Mouse (Mus musculus): Measurements from ENCODE around the gene Pakap.

Pakap gene

GRCm38 (mm10) chr4:57720869-57721361, 152.9 kb downstream of the Pakap start:
- Histone ChIP-seq H3K27me3 (ENCODE audit: control insufficient read depth, insufficient read depth, low read length, poor library complexity, severe bottlenecking) (no peaks in the 10 kb centered on the region), H3K36me3 (ENCODE audit: control insufficient read depth, insufficient read depth, low read length, poor library complexity, severe bottlenecking) (no peaks in the 10 kb centered on the region)
- peak; percentile 71 for DNase-seq (ENCODE audit: low read depth, low spot score)

- Histone ChIP-seq H3K36me3 (ENCODE audit: control insufficient read depth, insufficient read depth, low read length, poor library complexity, severe bottlenecking) (no peaks in the 10 kb centered on the region), H3K27me3 (ENCODE audit: control insufficient read depth, insufficient read depth, low read length, poor library complexity, severe bottlenecking) (no peaks in the 10 kb centered on the region)
- no peak for DNase-seq (ENCODE audit: low read depth, low spot score)
These were observed 154.3 kb downstream of the Pakap start for GRCm38 (mm10) chr4:57722296-57722695.

GRCm38 (mm10) chr4:57723659-57724058, 155.7 kb downstream of the Pakap start:
- no peaks in the 10 kb centered on the region for H3K27me3 ChIP-seq (ENCODE audit: control insufficient read depth, insufficient read depth, low read length, poor library complexity, severe bottlenecking)
- DNase-seq (ENCODE audit: low read depth, low spot score), result peak; percentile 48
- no peaks in the 10 kb centered on the region for H3K36me3 ChIP-seq (ENCODE audit: control insufficient read depth, insufficient read depth, low read length, poor library complexity, severe bottlenecking)

GRCm38 (mm10) chr4:57725569-57725968, 157.6 kb downstream of the Pakap start:
- no peaks in the 10 kb centered on the region for H3K36me3 ChIP-seq (ENCODE audit: control insufficient read depth, insufficient read depth, low read length, poor library complexity, severe bottlenecking)
- H3K27me3 ChIP-seq (ENCODE audit: control insufficient read depth, insufficient read depth, low read length, poor library complexity, severe bottlenecking), result no peaks in the 10 kb centered on the region
- peak; percentile 47 for DNase-seq (ENCODE audit: low read depth, low spot score)

GRCm38 (mm10) chr4:57728611-57729183, 160.7 kb downstream of the Pakap start:
- DNase-seq (ENCODE audit: low read depth, low spot score), result no peak
- no peaks in the 10 kb centered on the region for H3K27me3 ChIP-seq (ENCODE audit: control insufficient read depth, insufficient read depth, low read length, poor library complexity, severe bottlenecking)

DNA sequence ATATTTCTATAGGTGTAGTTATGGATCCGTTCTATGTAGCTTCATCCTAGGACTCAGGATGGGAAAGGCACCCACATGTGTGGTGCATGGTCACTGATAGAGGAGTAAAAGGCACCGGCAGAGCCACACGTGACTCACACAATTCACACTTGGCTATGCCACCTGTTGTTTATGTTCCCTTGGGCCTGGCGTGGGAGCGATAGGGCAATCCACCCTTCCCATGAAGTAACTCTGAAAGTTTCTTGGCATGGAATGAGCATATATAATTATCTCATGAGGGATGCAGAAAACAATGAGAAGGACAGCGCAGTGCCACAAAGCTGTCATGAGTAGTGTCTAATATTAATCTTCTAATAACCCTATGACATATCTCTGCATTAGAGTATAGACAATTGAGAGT, 162.1 kb downstream of the Pakap start:
- Histone ChIP-seq H3K27me3 (ENCODE audit: control insufficient read depth, insufficient read depth, low read length, poor library complexity, severe bottlenecking) (no peaks in the 10 kb centered on the region), H3K36me3 (ENCODE audit: control insufficient read depth, insufficient read depth, low read length, poor library complexity, severe bottlenecking) (no peaks in the 10 kb centered on the region)
- DNase-seq (ENCODE audit: low read depth, low spot score), result no peak

More at GRCm38 (mm10) chr4:57728611-57729183, 160.7 kb downstream of the Pakap start:
- H3K36me3 ChIP-seq (ENCODE audit: control insufficient read depth, insufficient read depth, low read length, poor library complexity, severe bottlenecking), result no peaks in the 10 kb centered on the region

DNA sequence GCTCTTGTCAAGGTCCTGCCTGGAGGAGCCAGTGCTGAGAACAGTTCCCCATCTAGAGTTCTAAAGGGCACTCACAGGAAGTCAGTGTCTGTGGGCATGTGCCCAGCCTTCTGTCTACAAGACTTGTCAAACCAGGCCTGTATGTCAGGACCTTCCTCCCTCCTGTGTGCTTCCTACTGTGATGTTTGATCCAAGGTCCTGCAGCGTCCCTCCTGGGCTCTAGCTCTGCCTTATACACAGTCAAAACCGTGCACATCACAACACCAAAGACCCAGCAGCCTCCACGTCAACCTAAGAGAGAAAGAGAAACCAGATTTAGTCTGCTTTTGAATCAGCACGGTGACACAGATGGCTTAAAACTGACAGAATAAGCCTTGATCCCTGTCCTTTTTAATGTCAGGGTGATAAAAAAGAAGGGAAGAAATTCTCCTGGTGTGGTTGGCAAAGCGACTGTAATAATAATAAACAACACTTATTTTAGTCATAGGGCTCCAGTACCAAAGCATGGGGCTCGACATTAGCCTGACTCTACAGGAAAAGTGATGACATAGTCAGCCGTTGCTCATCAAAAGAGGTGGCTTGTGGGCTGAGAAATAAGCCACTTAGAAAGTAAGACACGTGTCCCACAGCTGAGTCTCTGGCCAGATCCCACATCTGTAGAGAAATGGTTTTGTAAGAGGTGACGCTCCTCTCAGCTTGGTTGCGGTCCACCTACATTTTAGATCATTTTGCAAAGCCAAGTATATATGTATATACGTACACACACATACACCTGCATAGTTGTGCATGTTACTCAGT, 163.0 kb downstream of the Pakap start:
- Histone ChIP-seq H3K36me3 (ENCODE audit: control insufficient read depth, insufficient read depth, low read length, poor library complexity, severe bottlenecking) (no peaks in the 10 kb centered on the region), H3K27me3 (ENCODE audit: control insufficient read depth, insufficient read depth, low read length, poor library complexity, severe bottlenecking) (no peaks in the 10 kb centered on the region)
- DNase-seq (ENCODE audit: low read depth, low spot score), result peak; percentile 40

GRCm38 (mm10) chr4:57732351-57732750, 164.4 kb downstream of the Pakap start:
- DNase-seq (ENCODE audit: low read depth, low spot score), result no peak
- Histone ChIP-seq H3K36me3 (ENCODE audit: control insufficient read depth, insufficient read depth, low read length, poor library complexity, severe bottlenecking) (no peaks in the 10 kb centered on the region), H3K27me3 (ENCODE audit: control insufficient read depth, insufficient read depth, low read length, poor library complexity, severe bottlenecking) (no peaks in the 10 kb centered on the region)

GRCm38 (mm10) chr4:57733445-57733844, 165.5 kb downstream of the Pakap start:
- no peaks in the 10 kb centered on the region for H3K27me3 ChIP-seq (ENCODE audit: control insufficient read depth, insufficient read depth, low read length, poor library complexity, severe bottlenecking)
- DNase-seq (ENCODE audit: low read depth, low spot score), result no peak
- no peaks in the 10 kb centered on the region for H3K36me3 ChIP-seq (ENCODE audit: control insufficient read depth, insufficient read depth, low read length, poor library complexity, severe bottlenecking)

GRCm38 (mm10) chr4:57735426-57735825, 167.4 kb downstream of the Pakap start:
- Histone ChIP-seq H3K36me3 (ENCODE audit: control insufficient read depth, insufficient read depth, low read length, poor library complexity, severe bottlenecking) (no peaks in the 10 kb centered on the region), H3K27me3 (ENCODE audit: control insufficient read depth, insufficient read depth, low read length, poor library complexity, severe bottlenecking) (no peaks in the 10 kb centered on the region)
- no peak for DNase-seq (ENCODE audit: low read depth, low spot score)

DNA sequence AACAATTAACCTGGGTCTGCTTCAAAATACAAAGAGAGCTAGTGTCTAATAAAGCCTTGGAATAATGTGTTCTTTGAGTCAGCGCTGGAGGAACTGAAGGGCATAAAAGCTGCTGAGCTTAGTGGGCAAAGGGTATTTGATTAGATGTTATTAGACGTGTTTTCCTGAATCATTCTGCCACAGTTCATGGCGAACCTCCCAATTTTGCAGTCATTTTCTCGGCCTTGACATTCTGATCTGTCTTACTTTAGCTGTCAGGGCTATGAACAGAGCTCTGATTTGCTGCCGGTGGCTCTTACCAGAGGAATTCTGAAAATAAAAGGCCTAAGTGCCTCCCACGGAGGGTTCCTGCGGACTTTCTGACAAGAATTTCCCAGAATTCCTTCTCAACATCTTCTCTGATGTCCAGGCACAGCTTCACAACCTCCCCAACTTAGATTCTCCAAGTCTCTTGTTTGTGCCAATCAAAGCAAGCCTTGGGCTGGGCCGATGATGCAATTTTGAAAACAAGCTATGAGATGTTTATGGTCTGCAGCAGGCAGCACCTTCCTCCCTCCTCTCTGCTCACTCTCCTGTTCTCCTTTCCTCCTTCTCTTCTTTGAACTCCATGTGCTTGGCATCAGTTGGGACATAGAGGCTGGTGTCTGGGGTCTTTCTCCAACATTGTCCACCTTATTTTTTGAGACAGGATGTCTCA, 171.0 kb downstream of the Pakap start:
- Histone ChIP-seq H3K36me3 (ENCODE audit: control insufficient read depth, insufficient read depth, low read length, poor library complexity, severe bottlenecking) (no peaks in the 10 kb centered on the region), H3K27me3 (ENCODE audit: control insufficient read depth, insufficient read depth, low read length, poor library complexity, severe bottlenecking) (no peaks in the 10 kb centered on the region)
- no peak for DNase-seq (ENCODE audit: low read depth, low spot score)

GRCm38 (mm10) chr4:57743325-57743929, 175.4 kb downstream of the Pakap start:
- Histone ChIP-seq H3K36me3 (ENCODE audit: control insufficient read depth, insufficient read depth, low read length, poor library complexity, severe bottlenecking) (no peaks in the 10 kb centered on the region), H3K27me3 (ENCODE audit: control insufficient read depth, insufficient read depth, low read length, poor library complexity, severe bottlenecking) (no peaks in the 10 kb centered on the region)
- no peak for DNase-seq (ENCODE audit: low read depth, low spot score)

GRCm38 (mm10) chr4:57750651-57751050, 182.7 kb downstream of the Pakap start:
- no peak for DNase-seq (ENCODE audit: low read depth, low spot score)
- Histone ChIP-seq H3K27me3 (ENCODE audit: control insufficient read depth, insufficient read depth, low read length, poor library complexity, severe bottlenecking) (no peaks in the 10 kb centered on the region), H3K36me3 (ENCODE audit: control insufficient read depth, insufficient read depth, low read length, poor library complexity, severe bottlenecking) (no peaks in the 10 kb centered on the region)

DNA sequence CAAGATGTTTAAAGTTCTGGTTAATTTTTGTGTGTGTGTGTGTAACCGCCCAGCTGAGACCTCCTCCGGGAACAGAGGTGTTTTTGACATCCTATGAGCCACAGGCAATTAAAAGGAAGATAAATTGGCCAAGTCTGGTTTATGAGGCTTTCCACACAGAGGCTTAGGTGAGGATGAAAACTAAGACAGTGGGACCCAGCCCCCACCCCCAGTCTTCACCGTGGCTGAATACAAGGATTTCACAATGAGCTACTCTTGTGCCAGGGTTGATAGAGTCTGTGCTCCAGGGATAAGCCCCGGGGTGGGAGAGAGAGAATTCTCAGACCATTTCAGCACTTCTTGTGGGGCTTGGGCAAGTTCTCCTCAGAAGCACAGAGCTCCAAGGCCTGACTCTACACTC, 183.1 kb downstream of the Pakap start:
- Histone ChIP-seq H3K36me3 (ENCODE audit: control insufficient read depth, insufficient read depth, low read length, poor library complexity, severe bottlenecking) (no peaks in the 10 kb centered on the region), H3K27me3 (ENCODE audit: control insufficient read depth, insufficient read depth, low read length, poor library complexity, severe bottlenecking) (no peaks in the 10 kb centered on the region)
- no peak for DNase-seq (ENCODE audit: low read depth, low spot score)

DNA sequence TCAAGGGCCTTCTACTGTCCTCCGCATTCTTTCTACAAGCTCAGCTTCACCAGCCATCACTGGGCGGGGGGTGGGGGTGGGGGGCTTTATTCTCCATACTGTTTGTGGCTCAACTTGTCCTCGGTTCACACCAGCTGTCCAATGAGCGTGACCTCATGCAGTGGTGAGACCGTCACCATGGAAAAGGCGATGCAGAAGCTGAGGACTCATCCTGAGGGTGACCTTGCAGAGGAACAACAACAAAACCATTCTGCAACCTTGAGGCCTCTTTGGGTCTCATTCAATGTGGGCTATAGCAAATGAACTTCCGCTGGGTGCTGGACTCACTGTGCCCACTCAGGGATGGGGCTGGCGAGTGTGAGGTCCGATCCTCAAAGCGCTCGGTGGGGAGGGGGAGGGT, 183.6 kb downstream of the Pakap start:
- no peak for DNase-seq (ENCODE audit: low read depth, low spot score)
- no peaks in the 10 kb centered on the region for H3K36me3 ChIP-seq (ENCODE audit: control insufficient read depth, insufficient read depth, low read length, poor library complexity, severe bottlenecking)
- no peaks in the 10 kb centered on the region for H3K27me3 ChIP-seq (ENCODE audit: control insufficient read depth, insufficient read depth, low read length, poor library complexity, severe bottlenecking)

Data from splenic B cell, adult 2 months (primary cell).